Comparison of ENCODE assay signal across 30 mouse cellular contexts in the genomic region with DNA sequence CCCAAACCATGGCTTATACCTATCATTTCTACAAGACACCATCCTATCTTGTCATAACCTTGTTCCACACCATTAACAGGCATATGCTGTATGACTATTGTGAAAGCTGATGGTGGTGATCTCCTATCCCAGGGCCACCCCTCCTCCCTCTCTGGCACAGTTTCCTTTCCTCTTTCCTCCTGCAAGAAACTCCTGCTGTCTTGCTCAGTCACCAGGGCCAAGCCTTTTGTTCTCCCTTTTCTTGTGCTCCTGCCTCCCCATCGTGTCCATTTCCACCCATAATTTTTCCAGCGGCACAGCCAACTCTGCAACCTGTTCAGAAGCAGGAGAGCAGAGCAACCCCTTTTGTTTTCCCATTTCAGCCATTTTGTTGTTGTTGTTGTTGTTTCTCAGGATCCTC. TPM values are rescaled to one million over a fixed set of nuclear protein-coding genes. Genes with fewer than 3 reads are reported as not detected.
DNase-seq lines count a peak whose midpoint lies in the region; ATAC-seq and TF ChIP-seq lines count a peak whose summit lies in the region.
"Had no signal": no experiment of that assay in that cellular context is flagged by ENCODE, and none has a peak within 500 bp of the region (broad histone marks: within the 10 kb centered on the region; RNA-seq: fewer than 3 reads in every experiment).

No protein-coding gene starts in this region.

- no peaks in the 10 kb centered on the region for H3K36me3 ChIP-seq in testis, adult 2 months (ENCODE audit: control insufficient read depth, insufficient read depth, low read length)
- H3K36me3 ChIP-seq: hindbrain, embryonic 12.5 days; hindbrain, embryonic 15.5 days had no signal

- TF ChIP-seq CTCF in testis, adult 2 months (IDR thresholded peaks at IDR 0.05; ENCODE audit: control insufficient read depth, insufficient read depth, insufficient replicate concordance, low read depth, low read length), result no peak

- no peak overlapping the region for H3K27ac ChIP-seq in testis, adult 2 months (ENCODE audit: control insufficient read depth, insufficient read depth, low read depth, low read length)
- H3K27ac ChIP-seq: embryonic facial prominence, embryonic 10.5 days; embryonic facial prominence, embryonic 13.5 days; forebrain, embryonic 12.5 days; gastrocnemius, adult 2 months; heart, adult 2 months; heart, embryonic 10.5 days; heart, embryonic 13.5 days; hindbrain, embryonic 12.5 days; hindbrain, embryonic 15.5 days had no signal

- no peak for TF ChIP-seq POLR2A in testis, adult 2 months (IDR thresholded peaks at IDR 0.05; ENCODE audit: control insufficient read depth, low read depth, low read length)

- peaks cover 2% of the 10 kb centered on the region; the same call in 1 of the 2 replicates for H3K4me1 ChIP-seq in testis, adult 2 months (ENCODE audit: control insufficient read depth, insufficient read depth, low read length)

- H3K4me3 ChIP-seq in testis, adult 2 months (ENCODE audit: control insufficient read depth, low read depth, low read length), result peak overlapping the region; percentile 39; the same call in 1 of the 2 replicates
- H3K4me3 ChIP-seq: embryonic facial prominence, embryonic 10.5 days; embryonic facial prominence, embryonic 13.5 days; erythroblast, embryonic 14.5 days; forebrain, embryonic 12.5 days; gastrocnemius, adult 2 months; heart, adult 2 months; heart, embryonic 10.5 days; heart, embryonic 13.5 days; hindbrain, embryonic 12.5 days; hindbrain, embryonic 15.5 days had no signal

- ATAC-seq in megakaryocyte, adult 5-6 weeks (ENCODE audit: poor library complexity, severe bottlenecking), result peak; percentile 56; the same call in 1 of the 2 replicates
- ATAC-seq: CD4-positive, CD25-positive, alpha-beta regulatory T cell, adult 4 months; forebrain, postnatal 0 days; intestine, postnatal 0 days had no signal

- DNase-seq in testis, postnatal 14 days (ENCODE audit: low spot score), result no peak
- DNase-seq in ES-CJ7 (ENCODE audit: low read depth, low spot score) (peak; percentile 79), ZHBTc4 (ENCODE audit: low read depth, low spot score) (peak; percentile 71)
- no peak for DNase-seq in right cerebral cortex, postnatal 36 days (ENCODE audit: low spot score in 2 of 2)
- DNase-seq in cerebellum, postnatal 36 days, result no peak
- DNase-seq in gastrocnemius, postnatal 10 days, result no peak
- DNase-seq: adrenal gland, adult 2 months; adrenal gland, postnatal 25 days; cerebellum, adult 2 months; cerebellum, adult 9-11 months; cerebellum, postnatal 25 days; embryo, embryonic 11 days; forebrain, postnatal 0 days; gastrocnemius, adult 2 months; gastrocnemius, postnatal 25 days; heart, adult 2 months; heart, postnatal 14 days; heart, postnatal 4 days had no signal

- H3K27me3 ChIP-seq in testis, adult 2 months (ENCODE audit: control insufficient read depth, insufficient read depth, low read length), result no peaks in the 10 kb centered on the region
- H3K27me3 ChIP-seq: embryonic facial prominence, embryonic 13.5 days; forebrain, embryonic 12.5 days; heart, embryonic 13.5 days; hindbrain, embryonic 12.5 days; hindbrain, embryonic 15.5 days had no signal

RNA-seq across cellular contexts. Expression of a gene that starts 3.2 kb away (rescaled TPM):
- polyA plus RNA-seq in testis, adult 2 months (2012; rRNA removed), result 63.6 and 70.6 TPM in 2 replicates
- 6.8 and 9.4 TPM in 2 replicates for total RNA-seq in megakaryocyte, adult 5-6 weeks (2015)
- total RNA-seq in megakaryocyte, adult 5-6 weeks (2017), result 5.8 and 9.0 TPM in 2 replicates
- total RNA-seq in gastrocnemius, postnatal 10 days (2021), result 10 to 100 TPM; 11.8 to 17.2 TPM

RNA-seq across cellular contexts. Expression of a gene that starts 31.4 kb away (rescaled TPM):
- 1.9 and 2.4 TPM in 2 replicates for polyA plus RNA-seq in testis, adult 2 months (2012; rRNA removed)
- total RNA-seq in megakaryocyte, adult 5-6 weeks (2015), result 0.41 and 0.98 TPM in 2 replicates
- 0.51 and 0.61 TPM in 2 replicates for total RNA-seq in megakaryocyte, adult 5-6 weeks (2017)
- total RNA-seq in gastrocnemius, postnatal 10 days (2021), result 10 to 100 TPM; 14.6 to 22.1 TPM

RNA-seq across cellular contexts. Expression of a gene that starts 44.4 kb away (rescaled TPM):
- polyA plus RNA-seq in testis, adult 2 months (2012; rRNA removed), result 108 and 117 TPM in 2 replicates
- total RNA-seq in megakaryocyte, adult 5-6 weeks (2015), result 75.6 and 81.8 TPM in 2 replicates
- total RNA-seq in megakaryocyte, adult 5-6 weeks (2017), result 25.9 and 27.6 TPM in 2 replicates
- 10 to 100 TPM; 38.2 to 45.8 TPM for total RNA-seq in gastrocnemius, postnatal 10 days (2021)

Comparison
In these comparisons a context has a peak if more than half of its experiments do, and no peak if none do; other contexts are left out.
1. DNase-seq: peak in ES-CJ7 (single experiment) and ZHBTc4 (single experiment); none in testis, postnatal 14 days (single experiment), right cerebral cortex, postnatal 36 days (0 of 2), cerebellum, postnatal 36 days (0 of 2) and gastrocnemius, postnatal 10 days (single experiment).
2. RNA of a gene that starts 31.4 kb away (total RNA-seq): 14.6 to 22.1 TPM in gastrocnemius, postnatal 10 days; 0.41 to 0.98 TPM in megakaryocyte, adult 5-6 weeks; every median in the first group is over 4 times any median in the second.